Mouse (Mus musculus) lung, adult 2 months (tissue): Measurements from ENCODE around the gene Cox17.

Experiments
- CTCF ChIP-seq: fragments of 200-500 bp; IDR thresholded peaks from 2 replicates; pipeline ENCODE4 v1.5.1; 2011; ENCODE audit warnings: mild to moderate bottlenecking, low read length, control low read depth; ENCODE audit not compliant: insufficient read depth
- POLR2A ChIP-seq: fragments of 200-500 bp; IDR thresholded peaks from 2 replicates; pipeline ENCODE4 v1.6.1; 2011; ENCODE audit warnings: low read depth, mild to moderate bottlenecking, control low read depth, low read length, borderline replicate concordance; ENCODE audit errors: extremely low read depth

GRCm38 (mm10) chr16:38385184-38385634 is 38.4 kb downstream of the Cox17 start:
- TF ChIP-seq POLR2A (no peak), CTCF (no peak)
